Mouse (Mus musculus) forebrain, embryonic 14.5 days (tissue): Measurements from ENCODE around the gene Gh. TPM values are rescaled to one million over a fixed set of nuclear protein-coding genes. Genes with fewer than 3 reads are reported as not detected.

Experiments
- ATAC-seq: fragments of 200-750 bp; cut with Nextera tagmentation; 2 replicates; pipeline ENCODE4 v1.8.0; 2017; ENCODE audit warnings: mild to moderate bottlenecking, moderate library complexity
- DNase-seq: peaks from one replicate; pipeline ENCODE4 v3.0.0-alpha.2; 2015; ENCODE audit warnings: low spot score
- H3K27ac ChIP-seq: fragments of 300-500 bp; sonication (generic); 2 replicates; pipeline ENCODE4 v1.5.1; 2014; ENCODE audit warnings: low read depth, mild to moderate bottlenecking, control low read depth, low read length, moderate library complexity
- H3K27me3 ChIP-seq: fragments of 300-500 bp; sonication (generic); replicated peaks from 2 replicates; pipeline ENCODE4 v1.6.1; 2014; ENCODE audit warnings: low read length, control low read depth, mixed read lengths; ENCODE audit not compliant: control insufficient read depth, insufficient read depth
- H3K36me3 ChIP-seq: fragments of 300-500 bp; sonication (generic); 2 replicates; pipeline ENCODE4 v1.6.1; 2014; ENCODE audit warnings: low read length, control low read depth; ENCODE audit not compliant: control insufficient read depth, insufficient read depth
- H3K4me1 ChIP-seq: fragments of 300-500 bp; sonication (generic); 2 replicates; pipeline ENCODE4 v1.6.1; 2014; ENCODE audit warnings: antibody characterized with exemption, low read length, control low read depth; ENCODE audit not compliant: control insufficient read depth, insufficient read depth
- H3K4me2 ChIP-seq: fragments of 300-500 bp; sonication (generic); 2 replicates; pipeline ENCODE4 v1.6.1; 2014; ENCODE audit warnings: mild to moderate bottlenecking, control low read depth, low read length
- H3K4me3 ChIP-seq: fragments of 300-500 bp; sonication (generic); 2 replicates; pipeline ENCODE4 v1.5.1; 2014; ENCODE audit warnings: low read depth, low read length, control low read depth
- H3K9ac ChIP-seq: fragments of 300-500 bp; sonication (generic); 2 replicates; pipeline ENCODE4 v1.6.1; 2014; ENCODE audit warnings: mild to moderate bottlenecking, low read length, control low read depth, moderate library complexity
- H3K9me3 ChIP-seq: fragments of 300-500 bp; sonication (generic); replicated peaks from 2 replicates; pipeline ENCODE4 v1.6.1; 2016; ENCODE audit warnings: low read length, control low read depth, mixed read lengths; ENCODE audit not compliant: control insufficient read depth
- WGBS: fragments of 180-500 bp; shearing (Covaris S2); extraction: QIAGEN DNeasy Blood & Tissue Kit; methylation state at CpG from one replicate; pipeline ENCODE4 v1.1.7; 2014; 5-methylcytosine and 5-hydroxymethylcytosine counted together
- polyA plus RNA-seq: library from polyadenylated mRNA; unstranded; fragments of >200 nt; fragmentation: Nextera tagmentation; extraction: Ambion mirVana; gene quantifications from 2 replicates; pipeline ENCODE4 v1.2.1, GENCODE M21; 2014

The Gh gene
- polyA plus RNA-seq, 1 experiment from 2014 or later = not detected

GRCm38 (mm10) chr11:106334066-106334465 is 32.4 kb upstream of the Gh start:
- Histone ChIP-seq H3K4me3 (no peak overlapping the region), H3K4me1 (no peaks in the 10 kb centered on the region), H3K9me3 (no peaks in the 10 kb centered on the region), H3K27ac (no peak overlapping the region), H3K4me2 (no peak overlapping the region), H3K27me3 (no peaks in the 10 kb centered on the region), H3K9ac (no peak overlapping the region), H3K36me3 (no peaks in the 10 kb centered on the region)
- WGBS = 13% methylated on average over 2 of the region's 2 CpGs
- ATAC-seq (no peak), DNase-seq (no peak)

GRCm38 (mm10) chr11:106332458-106332857 is 30.8 kb upstream of the Gh start:
- Histone ChIP-seq H3K4me1 (no peaks in the 10 kb centered on the region), H3K4me2 (no peak overlapping the region), H3K9ac (no peak overlapping the region), H3K4me3 (no peak overlapping the region), H3K27me3 (no peaks in the 10 kb centered on the region), H3K27ac (no peak overlapping the region), H3K36me3 (no peaks in the 10 kb centered on the region), H3K9me3 (no peaks in the 10 kb centered on the region)
- no peak for ATAC-seq
- no peak for DNase-seq
- 60% methylated on average over 4 of the region's 4 CpGs for WGBS

- no peak overlapping the region for H3K9ac ChIP-seq
- DNase-seq = peak; percentile 17
Measured at GRCm38 (mm10) chr11:106329682-106330081, 28.0 kb upstream of the Gh start.

GRCm38 (mm10) chr11:106329128-106329527 is 27.5 kb upstream of the Gh start:
- H3K27ac ChIP-seq = no peak overlapping the region
- H3K27me3 ChIP-seq = no peaks in the 10 kb centered on the region
- no peaks in the 10 kb centered on the region for H3K9me3 ChIP-seq
- ATAC-seq (no peak), DNase-seq (no peak)
- H3K4me2 ChIP-seq = no peak overlapping the region
- H3K4me3 ChIP-seq = no peak overlapping the region
- WGBS = 83% methylated on average over 6 of the region's 6 CpGs
- no peaks in the 10 kb centered on the region for H3K36me3 ChIP-seq
- no peaks in the 10 kb centered on the region for H3K4me1 ChIP-seq
- no peak overlapping the region for H3K9ac ChIP-seq

More at GRCm38 (mm10) chr11:106329682-106330081, 28.0 kb upstream of the Gh start:
- Histone ChIP-seq H3K36me3 (no peaks in the 10 kb centered on the region), H3K4me1 (no peaks in the 10 kb centered on the region), H3K9me3 (no peaks in the 10 kb centered on the region), H3K4me3 (no peak overlapping the region), H3K27me3 (no peaks in the 10 kb centered on the region), H3K27ac (no peak overlapping the region), H3K4me2 (no peak overlapping the region)
- WGBS = 76% methylated on average over 7 of the region's 7 CpGs
- no peak for ATAC-seq

GRCm38 (mm10) chr11:106328521-106328920 is 26.9 kb upstream of the Gh start:
- DNase-seq = no peak
- Histone ChIP-seq H3K4me3 (no peak overlapping the region), H3K4me1 (no peaks in the 10 kb centered on the region), H3K9me3 (no peaks in the 10 kb centered on the region), H3K27ac (no peak overlapping the region), H3K9ac (no peak overlapping the region), H3K36me3 (no peaks in the 10 kb centered on the region), H3K27me3 (no peaks in the 10 kb centered on the region), H3K4me2 (no peak overlapping the region)
- ATAC-seq = no peak
- 74% methylated on average over 5 of the region's 5 CpGs for WGBS

- Histone ChIP-seq H3K4me3 (no peak overlapping the region), H3K27ac (no peak overlapping the region), H3K27me3 (no peaks in the 10 kb centered on the region), H3K9me3 (no peaks in the 10 kb centered on the region), H3K4me2 (no peak overlapping the region), H3K4me1 (no peaks in the 10 kb centered on the region), H3K9ac (no peak overlapping the region), H3K36me3 (no peaks in the 10 kb centered on the region)
- DNase-seq (no peak), ATAC-seq (no peak)
- WGBS = 88% methylated on average over 8 of the region's 8 CpGs
Measured at GRCm38 (mm10) chr11:106326475-106326874, 24.8 kb upstream of the Gh start.

- whole genome bisulfite sequencing = 76% methylated on average over 8 of the region's 8 CpGs
- Histone ChIP-seq H3K36me3 (no peaks in the 10 kb centered on the region), H3K4me2 (no peak overlapping the region), H3K27me3 (no peaks in the 10 kb centered on the region), H3K27ac (no peak overlapping the region), H3K4me1 (no peaks in the 10 kb centered on the region), H3K9ac (no peak overlapping the region), H3K9me3 (no peaks in the 10 kb centered on the region), H3K4me3 (no peak overlapping the region)
- DNase-seq (peak; percentile 53), ATAC-seq (no peak)
Measured at GRCm38 (mm10) chr11:106325566-106326206, 24.0 kb upstream of the Gh start.

GRCm38 (mm10) chr11:106324858-106325257 is 23.2 kb upstream of the Gh start:
- no peak overlapping the region for H3K27ac ChIP-seq
- no peak overlapping the region for H3K4me3 ChIP-seq
- no peak overlapping the region for H3K4me2 ChIP-seq
- no peaks in the 10 kb centered on the region for H3K9me3 ChIP-seq
- 75% methylated on average over 5 of the region's 5 CpGs for WGBS
- no peaks in the 10 kb centered on the region for H3K4me1 ChIP-seq
- H3K27me3 ChIP-seq = no peaks in the 10 kb centered on the region
- no peak overlapping the region for H3K9ac ChIP-seq
- DNase-seq (no peak), ATAC-seq (no peak)
- no peaks in the 10 kb centered on the region for H3K36me3 ChIP-seq

GRCm38 (mm10) chr11:106318406-106319366 is 17.0 kb upstream of the Gh start:
- Histone ChIP-seq H3K36me3 (no peaks in the 10 kb centered on the region), H3K9ac (no peak overlapping the region), H3K9me3 (no peaks in the 10 kb centered on the region), H3K4me3 (no peak overlapping the region), H3K4me2 (no peak overlapping the region), H3K27me3 (no peaks in the 10 kb centered on the region), H3K27ac (no peak overlapping the region), H3K4me1 (no peaks in the 10 kb centered on the region)
- ATAC-seq (no peak), DNase-seq (no peak)
- WGBS = 76% methylated on average over 21 of the region's 21 CpGs
